Mouse (Mus musculus): Measurements from ENCODE around the gene Fgl2. TPM values are rescaled to one million over a fixed set of nuclear protein-coding genes. Genes with fewer than 3 reads are reported as not detected.

The Fgl2 gene
- total and polyA plus RNA-seq, 3 experiments = 1.6 to 9.7 (median 6.5) TPM

DNA sequence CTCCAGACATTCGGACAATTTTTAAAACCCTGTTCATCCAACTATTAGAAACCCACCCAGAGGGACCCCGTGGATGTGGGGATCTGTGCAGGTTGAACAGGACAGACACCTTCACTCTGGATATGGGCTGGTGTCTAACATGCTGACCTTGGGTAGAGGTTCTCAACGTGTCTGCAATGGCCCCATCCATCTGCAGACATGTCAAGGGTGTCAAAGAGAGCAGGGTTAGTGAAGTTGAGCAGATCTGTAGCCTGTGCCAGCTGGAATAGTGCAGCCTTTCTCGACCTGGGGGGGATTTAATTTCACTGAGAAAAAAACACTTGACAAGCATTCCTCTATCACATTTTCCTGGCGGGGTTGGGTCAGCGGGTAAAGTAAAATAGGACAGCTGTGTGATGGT is 10.2 kb downstream of the Fgl2 start:
- TF ChIP-seq GATA1 (IDR thresholded peaks at IDR 0.05; ENCODE audit: borderline replicate concordance, low read length) (no peak), TAL1 (conservative IDR thresholded peaks at IDR 0.05; ENCODE audit: low read depth, low read length) (no peak), CTCF (IDR thresholded peaks at IDR 0.05; ENCODE audit: low read depth, low read length) (no peak), POLR2AphosphoS5 (IDR thresholded peaks at IDR 0.05; ENCODE audit: insufficient replicate concordance, low read depth, low read length) (no peak), GATA2 (IDR thresholded peaks at IDR 0.05; ENCODE audit: borderline replicate concordance, low read depth, low read length) (no peak)
- no peaks in the 10 kb centered on the region for H3K9me3 ChIP-seq (replicated peaks)
- H3K4me3 ChIP-seq (ENCODE audit: low read depth, low read length) = no peak overlapping the region
- peaks cover 15% of the 10 kb centered on the region for H3K27me3 ChIP-seq (ENCODE audit: insufficient read depth, low read length)
- no peak for ATAC-seq (ENCODE audit: extremely low read depth, insufficient number of reproducible peaks, low FRiP score, poor library complexity, severe bottlenecking)
- DNase-seq (ENCODE audit: low spot score) = no peak
- H3K4me1 ChIP-seq (ENCODE audit: insufficient read depth, low read depth, low read length) = peaks cover 28% of the 10 kb centered on the region
- H3K36me3 ChIP-seq (replicated peaks) = no peaks in the 10 kb centered on the region

DNA sequence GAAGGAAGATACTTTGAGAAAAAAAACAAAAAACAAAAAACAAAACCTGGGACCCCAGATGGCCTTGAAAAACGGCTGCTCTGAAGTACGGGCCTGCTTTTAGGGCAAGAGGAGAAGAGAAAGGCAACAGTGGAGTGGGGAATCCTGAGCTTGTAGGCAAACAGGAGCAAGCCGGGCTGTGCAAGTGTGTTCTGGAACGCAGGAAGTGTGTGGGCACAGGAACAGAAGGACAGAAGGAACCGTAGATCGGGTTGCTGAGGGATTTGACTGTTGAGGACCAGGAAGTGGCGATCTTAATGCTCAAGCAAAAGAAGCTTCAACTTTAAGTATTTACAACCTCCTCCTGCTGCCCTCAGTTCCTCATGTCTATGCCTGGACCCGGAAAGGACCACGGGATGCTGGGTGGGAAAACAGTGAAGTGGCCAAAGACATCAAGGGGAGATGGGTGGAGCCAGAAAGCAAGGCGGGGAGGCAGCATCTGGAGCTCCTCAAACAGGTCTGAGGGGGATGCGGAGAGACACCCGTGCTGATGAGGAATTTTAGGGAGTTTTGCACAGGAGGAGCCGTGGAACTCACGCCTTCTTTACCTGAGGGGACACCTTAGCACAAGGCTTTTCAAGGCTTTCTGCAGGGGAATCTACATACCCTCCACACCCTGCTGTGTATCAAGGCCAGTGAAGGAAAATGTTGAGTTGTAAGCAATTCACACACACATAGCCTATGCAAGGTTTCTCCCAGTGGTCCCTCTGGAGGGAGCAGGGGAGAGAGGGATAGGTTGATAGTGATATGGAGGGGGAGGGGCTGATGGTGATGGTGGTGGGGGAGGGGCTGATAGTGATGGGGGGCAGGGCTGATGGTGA is 11.2 kb downstream of the Fgl2 start:
- Histone ChIP-seq H3K4me3 (ENCODE audit: low read depth, low read length) (no peak overlapping the region), H3K36me3 (replicated peaks) (no peaks in the 10 kb centered on the region), H3K9me3 (replicated peaks) (no peaks in the 10 kb centered on the region), H3K4me1 (ENCODE audit: insufficient read depth, low read depth, low read length) (peaks cover 28% of the 10 kb centered on the region), H3K27me3 (ENCODE audit: insufficient read depth, low read length) (peaks cover 15% of the 10 kb centered on the region)
- TF ChIP-seq POLR2AphosphoS5 (IDR thresholded peaks at IDR 0.05; ENCODE audit: insufficient replicate concordance, low read depth, low read length) = no peak
- no peak for TF ChIP-seq CTCF (IDR thresholded peaks at IDR 0.05; ENCODE audit: low read depth, low read length)
- no peak for TF ChIP-seq GATA2 (IDR thresholded peaks at IDR 0.05; ENCODE audit: borderline replicate concordance, low read depth, low read length)
- no peak for TF ChIP-seq TAL1 (conservative IDR thresholded peaks at IDR 0.05; ENCODE audit: low read depth, low read length)
- no peak for TF ChIP-seq GATA1 (IDR thresholded peaks at IDR 0.05; ENCODE audit: borderline replicate concordance, low read length)
- ATAC-seq (ENCODE audit: extremely low read depth, insufficient number of reproducible peaks, low FRiP score, poor library complexity, severe bottlenecking) (no peak), DNase-seq (ENCODE audit: low spot score) (no peak)

DNA sequence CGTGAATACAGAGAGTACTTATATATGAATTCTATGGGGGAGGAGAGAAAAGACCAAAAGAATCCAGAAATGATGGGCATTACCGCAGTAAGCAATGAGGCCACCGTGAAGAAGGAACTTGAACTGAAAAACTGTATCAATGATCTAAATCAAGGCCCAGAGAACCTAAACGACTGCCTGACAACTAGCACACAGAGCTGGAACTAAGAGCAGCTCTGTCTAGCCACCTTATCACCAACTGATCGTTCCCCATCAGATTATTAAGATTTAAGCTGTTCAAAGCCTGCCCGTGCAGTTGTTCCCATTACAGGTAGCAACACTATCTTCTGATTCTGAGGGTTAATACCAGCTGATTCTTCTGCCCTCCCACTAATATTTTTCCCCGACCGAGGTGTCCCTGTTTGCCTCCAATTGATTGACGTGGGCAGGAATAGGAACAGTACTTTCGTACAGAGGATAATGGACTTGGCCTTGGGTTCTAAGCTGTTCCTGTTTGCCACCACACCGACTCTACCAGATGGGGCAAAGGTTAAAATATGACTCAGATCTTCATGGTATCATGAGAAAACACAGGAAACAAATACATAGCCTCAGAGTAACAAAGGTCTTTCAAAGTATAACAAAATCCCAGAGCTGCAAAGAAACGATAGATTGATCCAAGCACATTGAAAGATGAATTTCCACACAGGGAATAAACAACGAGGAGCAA is 12.0 kb downstream of the Fgl2 start:
- ATAC-seq (ENCODE audit: extremely low read depth, insufficient number of reproducible peaks, low FRiP score, poor library complexity, severe bottlenecking) = no peak
- no peaks in the 10 kb centered on the region for H3K36me3 ChIP-seq (replicated peaks)
- H3K27me3 ChIP-seq (ENCODE audit: insufficient read depth, low read length) = peaks cover 12% of the 10 kb centered on the region
- no peak overlapping the region for H3K4me3 ChIP-seq (ENCODE audit: low read depth, low read length)
- TF ChIP-seq GATA1 (IDR thresholded peaks at IDR 0.05; ENCODE audit: borderline replicate concordance, low read length) = no peak
- no peak for TF ChIP-seq TAL1 (conservative IDR thresholded peaks at IDR 0.05; ENCODE audit: low read depth, low read length)
- no peak for TF ChIP-seq POLR2AphosphoS5 (IDR thresholded peaks at IDR 0.05; ENCODE audit: insufficient replicate concordance, low read depth, low read length)
- TF ChIP-seq CTCF (IDR thresholded peaks at IDR 0.05; ENCODE audit: low read depth, low read length) = no peak
- no peak for TF ChIP-seq GATA2 (IDR thresholded peaks at IDR 0.05; ENCODE audit: borderline replicate concordance, low read depth, low read length)
- no peaks in the 10 kb centered on the region for H3K9me3 ChIP-seq (replicated peaks)
- no peak for DNase-seq (ENCODE audit: low spot score)
- peaks cover 26% of the 10 kb centered on the region for H3K4me1 ChIP-seq (ENCODE audit: insufficient read depth, low read depth, low read length)

DNA sequence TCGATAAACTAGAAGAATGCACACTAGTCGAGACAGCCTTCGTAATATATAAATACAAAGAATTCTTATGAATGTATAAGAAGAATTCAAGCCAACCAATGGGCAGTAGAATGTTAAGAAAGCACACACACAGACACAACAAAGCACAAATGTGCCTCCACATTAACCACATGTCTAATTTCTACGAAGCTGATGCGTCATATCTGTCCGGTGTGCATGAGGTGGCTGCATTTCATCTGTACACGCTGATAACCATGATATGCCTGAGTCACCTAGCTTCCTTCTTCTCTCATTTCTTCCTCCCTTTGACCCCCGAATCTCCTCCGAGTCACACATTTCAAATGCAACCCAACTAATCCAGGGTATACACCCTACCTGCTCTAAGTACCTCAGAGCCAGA is 12.5 kb downstream of the Fgl2 start:
- Histone ChIP-seq H3K9me3 (replicated peaks) (no peaks in the 10 kb centered on the region), H3K27me3 (ENCODE audit: insufficient read depth, low read length) (peaks cover 12% of the 10 kb centered on the region), H3K4me1 (ENCODE audit: insufficient read depth, low read depth, low read length) (peaks cover 26% of the 10 kb centered on the region), H3K36me3 (replicated peaks) (no peaks in the 10 kb centered on the region), H3K4me3 (ENCODE audit: low read depth, low read length) (no peak overlapping the region)
- DNase-seq (ENCODE audit: low spot score) (no peak), ATAC-seq (ENCODE audit: extremely low read depth, insufficient number of reproducible peaks, low FRiP score, poor library complexity, severe bottlenecking) (peak; percentile 37; the same call in 1 of the 2 replicates)
- TF ChIP-seq GATA2 (IDR thresholded peaks at IDR 0.05; ENCODE audit: borderline replicate concordance, low read depth, low read length) = no peak
- TF ChIP-seq TAL1 (conservative IDR thresholded peaks at IDR 0.05; ENCODE audit: low read depth, low read length) = no peak
- TF ChIP-seq CTCF (IDR thresholded peaks at IDR 0.05; ENCODE audit: low read depth, low read length) = no peak
- no peak for TF ChIP-seq POLR2AphosphoS5 (IDR thresholded peaks at IDR 0.05; ENCODE audit: insufficient replicate concordance, low read depth, low read length)
- no peak for TF ChIP-seq GATA1 (IDR thresholded peaks at IDR 0.05; ENCODE audit: borderline replicate concordance, low read length)

DNA sequence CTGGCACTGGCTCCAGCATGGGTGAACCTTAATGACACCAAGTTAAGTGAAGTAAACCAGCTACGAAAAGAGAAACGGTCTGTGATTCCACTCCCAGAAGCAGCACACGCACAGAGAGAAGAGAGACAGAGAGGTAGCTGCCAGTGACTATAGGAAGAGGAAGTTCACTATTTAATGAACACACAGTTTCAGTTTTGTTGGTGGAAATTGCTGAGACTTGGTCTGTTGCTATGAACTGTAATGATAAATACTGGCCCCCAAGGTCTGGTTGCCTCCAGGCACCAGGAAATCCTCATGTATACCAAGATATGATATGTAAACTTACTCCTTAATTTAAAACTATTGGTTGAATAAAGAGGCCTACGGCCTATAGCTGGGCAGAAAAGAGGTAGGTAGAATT is 14.0 kb downstream of the Fgl2 start:
- Histone ChIP-seq H3K4me1 (ENCODE audit: insufficient read depth, low read depth, low read length) (peaks cover 26% of the 10 kb centered on the region), H3K27me3 (ENCODE audit: insufficient read depth, low read length) (peaks cover 12% of the 10 kb centered on the region), H3K4me3 (ENCODE audit: low read depth, low read length) (no peak overlapping the region), H3K36me3 (replicated peaks) (no peaks in the 10 kb centered on the region), H3K9me3 (replicated peaks) (no peaks in the 10 kb centered on the region)
- DNase-seq (ENCODE audit: low spot score) = no peak
- ATAC-seq (ENCODE audit: extremely low read depth, insufficient number of reproducible peaks, low FRiP score, poor library complexity, severe bottlenecking) = peak; percentile 51; the same call in 1 of the 2 replicates
- TF ChIP-seq POLR2AphosphoS5 (IDR thresholded peaks at IDR 0.05; ENCODE audit: insufficient replicate concordance, low read depth, low read length) (no peak), CTCF (IDR thresholded peaks at IDR 0.05; ENCODE audit: low read depth, low read length) (no peak), GATA1 (IDR thresholded peaks at IDR 0.05; ENCODE audit: borderline replicate concordance, low read length) (no peak), GATA2 (IDR thresholded peaks at IDR 0.05; ENCODE audit: borderline replicate concordance, low read depth, low read length) (no peak), TAL1 (conservative IDR thresholded peaks at IDR 0.05; ENCODE audit: low read depth, low read length) (no peak)

DNA sequence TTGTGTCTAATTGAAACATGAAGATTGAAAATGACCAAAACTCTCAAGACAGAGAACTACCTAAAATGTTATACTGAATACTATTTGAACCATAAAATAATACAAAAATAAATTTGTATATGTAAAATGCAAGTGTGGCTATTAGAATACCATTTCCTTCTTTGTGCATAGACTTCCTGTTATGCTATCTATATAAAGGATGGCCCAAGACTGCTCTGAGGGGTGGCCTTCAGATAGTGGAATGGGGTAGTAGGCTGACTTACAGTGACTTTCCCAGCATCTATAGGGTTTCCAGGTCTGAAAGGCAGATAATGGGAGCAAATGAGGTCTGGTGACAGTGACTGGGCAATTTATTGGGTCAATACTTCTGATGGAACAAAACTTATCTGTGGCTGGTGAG is 14.9 kb downstream of the Fgl2 start:
- no peak for DNase-seq (ENCODE audit: low spot score)
- Histone ChIP-seq H3K9me3 (replicated peaks) (no peaks in the 10 kb centered on the region), H3K4me3 (ENCODE audit: low read depth, low read length) (no peak overlapping the region), H3K27me3 (ENCODE audit: insufficient read depth, low read length) (peaks cover 14% of the 10 kb centered on the region), H3K36me3 (replicated peaks) (no peaks in the 10 kb centered on the region), H3K4me1 (ENCODE audit: insufficient read depth, low read depth, low read length) (peaks cover 26% of the 10 kb centered on the region)
- TF ChIP-seq TAL1 (conservative IDR thresholded peaks at IDR 0.05; ENCODE audit: low read depth, low read length) (no peak), CTCF (IDR thresholded peaks at IDR 0.05; ENCODE audit: low read depth, low read length) (no peak), POLR2AphosphoS5 (IDR thresholded peaks at IDR 0.05; ENCODE audit: insufficient replicate concordance, low read depth, low read length) (no peak), GATA2 (IDR thresholded peaks at IDR 0.05; ENCODE audit: borderline replicate concordance, low read depth, low read length) (no peak), GATA1 (IDR thresholded peaks at IDR 0.05; ENCODE audit: borderline replicate concordance, low read length) (no peak)
- ATAC-seq (ENCODE audit: extremely low read depth, insufficient number of reproducible peaks, low FRiP score, poor library complexity, severe bottlenecking) = no peak
